Mouse (Mus musculus) midbrain, postnatal 0 days (tissue): ENCODE results near the gene Timm44. TPM values are rescaled to one million over a fixed set of nuclear protein-coding genes. Genes with fewer than 3 reads are reported as not detected.

Experiments
- ATAC-seq: fragments of 200-750 bp; cut with Nextera tagmentation; 2 replicates; pipeline ENCODE4 v1.8.0; 2017; ENCODE audit warnings: moderate number of reproducible peaks, mild to moderate bottlenecking, moderate TSS enrichment, moderate library complexity; ENCODE audit not compliant: low FRiP score
- DNase-seq: peaks from one replicate; pipeline ENCODE4 v3.0.0-alpha.2; 2015; ENCODE audit warnings: low spot score
- H3K27ac ChIP-seq: fragments of 300-500 bp; sonication (generic); 2 replicates; pipeline ENCODE4 v1.5.1; 2014; ENCODE audit warnings: low read depth, mild to moderate bottlenecking, low read length, mixed read lengths
- H3K27me3 ChIP-seq: fragments of 300-500 bp; sonication (generic); 2 replicates; pipeline ENCODE4 v1.6.1; 2014; ENCODE audit warnings: low read length, control low read depth, mixed read lengths; ENCODE audit not compliant: insufficient read depth
- H3K36me3 ChIP-seq: fragments of 300-500 bp; sonication (generic); 2 replicates; pipeline ENCODE4 v1.6.1; 2014; ENCODE audit warnings: low read length, control low read depth, mixed read lengths; ENCODE audit not compliant: insufficient read depth
- H3K4me1 ChIP-seq: fragments of 300-500 bp; sonication (generic); 2 replicates; pipeline ENCODE4 v1.6.1; 2014; ENCODE audit warnings: mild to moderate bottlenecking, control low read depth, antibody characterized with exemption, low read length, mixed read lengths; ENCODE audit not compliant: insufficient read depth
- H3K4me2 ChIP-seq: fragments of 300-500 bp; sonication (generic); 2 replicates; pipeline ENCODE4 v1.6.1; 2014; ENCODE audit warnings: low read depth, mild to moderate bottlenecking, low read length, mixed read lengths; ENCODE audit not compliant: poor library complexity, severe bottlenecking
- H3K4me3 ChIP-seq: fragments of 300-500 bp; sonication (generic); 2 replicates; pipeline ENCODE4 v1.5.1; 2014; ENCODE audit warnings: low read depth, mild to moderate bottlenecking, low read length, moderate library complexity
- H3K9ac ChIP-seq: fragments of 300-500 bp; sonication (generic); replicated peaks from 2 replicates; pipeline ENCODE4 v1.6.1; 2014; ENCODE audit warnings: mild to moderate bottlenecking, low read length, moderate library complexity, mixed read lengths; ENCODE audit not compliant: poor library complexity, severe bottlenecking
- H3K9me3 ChIP-seq: fragments of 300-500 bp; sonication (generic); 2 replicates; pipeline ENCODE4 v1.6.1; 2016; ENCODE audit warnings: low read length, control low read depth
- CTCF ChIP-seq: IDR thresholded peaks from 2 replicates; pipeline ENCODE4 v1.5.1; 2016; ENCODE audit warnings: antibody characterized with exemption, mild to moderate bottlenecking
- WGBS: fragments of 180-500 bp; shearing (Covaris S2); extraction: QIAGEN DNeasy Blood & Tissue Kit; methylation state at CpG from one replicate; pipeline ENCODE4 v1.1.7; 2014; 5-methylcytosine and 5-hydroxymethylcytosine counted together
- polyA plus RNA-seq: library from polyadenylated mRNA; unstranded; fragments of >200 nt; fragmentation: Nextera tagmentation; extraction: Ambion mirVana; gene quantifications from 2 replicates; pipeline ENCODE4 v1.2.1, GENCODE M21; 2015
- total RNA-seq: library from RNA; depleted of rRNA; stranded (reverse); fragments of >200 nt; gene quantifications from 2 replicates; pipeline ENCODE4 v1.2.3, GENCODE M21; 2014

Gene Timm44
- total and polyA plus RNA-seq, 2 experiments from 2014 or later, result 52.7 to 58.0 TPM

GRCm38 (mm10) chr8:4247951-4248540, 27.7 kb downstream of the Timm44 start, which contains the start of gene Tgfbr3l:
Tgfbr3l (plus strand) TSS chr8:4248214.
- no peak for TF ChIP-seq CTCF
- H3K9ac ChIP-seq, result 0 out of 2 replicates have a peak within 1 kb of the TSS, but pooled peaks have one; percentile 1
- WGBS, result 72% methylated on average over 15 of the region's 15 CpGs
- H3K4me3 ChIP-seq, result no peak within 1 kb of the TSS
- H3K4me1 ChIP-seq, result no peaks in the 10 kb centered on the region
- no peaks in the 10 kb centered on the region for H3K9me3 ChIP-seq
- ATAC-seq (no peak), DNase-seq (no peak)
- H3K27ac ChIP-seq, result no peak within 1 kb of the TSS
- peaks cover 46% of the 10 kb centered on the region for H3K36me3 ChIP-seq
- H3K4me2 ChIP-seq, result no peak within 1 kb of the TSS
- H3K27me3 ChIP-seq, result no peaks in the 10 kb centered on the region

- DNase-seq (no peak), ATAC-seq (no peak)
- H3K9ac ChIP-seq, result no peak overlapping the region
- no peak overlapping the region for H3K4me3 ChIP-seq
- H3K27ac ChIP-seq, result no peak overlapping the region
- TF ChIP-seq CTCF, result no peak
- peaks cover 52% of the 10 kb centered on the region for H3K36me3 ChIP-seq
- 95% methylated on average over 8 of the region's 8 CpGs for WGBS
- H3K9me3 ChIP-seq, result no peaks in the 10 kb centered on the region
- H3K27me3 ChIP-seq, result no peaks in the 10 kb centered on the region
- H3K4me1 ChIP-seq, result no peaks in the 10 kb centered on the region
- no peak overlapping the region for H3K4me2 ChIP-seq
Measured at GRCm38 (mm10) chr8:4247241-4247640, 28.5 kb downstream of the Timm44 start.

- Histone ChIP-seq H3K27ac (no peak overlapping the region), H3K4me2 (no peak overlapping the region), H3K27me3 (no peaks in the 10 kb centered on the region), H3K9me3 (no peaks in the 10 kb centered on the region), H3K36me3 (peaks cover 54% of the 10 kb centered on the region), H3K4me3 (no peak overlapping the region), H3K9ac (no peak overlapping the region), H3K4me1 (no peaks in the 10 kb centered on the region)
- WGBS, result 79% methylated on average over 12 of the region's 13 CpGs
- TF ChIP-seq CTCF, result no peak
- DNase-seq (no peak), ATAC-seq (no peak)
Measured at GRCm38 (mm10) chr8:4245737-4246136, 30.0 kb downstream of the Timm44 start.

- no peak overlapping the region for H3K4me2 ChIP-seq
- H3K9me3 ChIP-seq, result no peaks in the 10 kb centered on the region
- peaks cover 56% of the 10 kb centered on the region for H3K36me3 ChIP-seq
- H3K4me3 ChIP-seq, result no peak overlapping the region
- WGBS, result 98% methylated on average over 5 of the region's 5 CpGs
- no peak overlapping the region for H3K27ac ChIP-seq
- no peak overlapping the region for H3K9ac ChIP-seq
- no peak for DNase-seq
- no peak for ATAC-seq
- no peaks in the 10 kb centered on the region for H3K27me3 ChIP-seq
- TF ChIP-seq CTCF, result no peak
- H3K4me1 ChIP-seq, result peaks cover 2% of the 10 kb centered on the region
Measured at GRCm38 (mm10) chr8:4245061-4245460, 30.7 kb downstream of the Timm44 start.

- H3K9me3 ChIP-seq, result no peaks in the 10 kb centered on the region
- H3K4me2 ChIP-seq, result peak overlapping the region; percentile 85
- peak overlapping the region; percentile 82 for H3K4me3 ChIP-seq
- peak overlapping the region; percentile 79 for H3K9ac ChIP-seq
- 13% methylated on average over 19 of the region's 19 CpGs for WGBS
- ATAC-seq, result peak; percentile 32
- no peak for DNase-seq
- H3K27ac ChIP-seq, result peak overlapping the region; percentile 89
- H3K36me3 ChIP-seq, result peaks cover 23% of the 10 kb centered on the region
- peaks cover 8% of the 10 kb centered on the region for H3K4me1 ChIP-seq
- no peaks in the 10 kb centered on the region for H3K27me3 ChIP-seq
- no peak for TF ChIP-seq CTCF
Measured at GRCm38 (mm10) chr8:4239193-4239890, 36.4 kb downstream of the Timm44 start.
